Mouse (Mus musculus): ENCODE measurements around the gene Lmbr1l. TPM values are rescaled to one million over a fixed set of nuclear protein-coding genes. Genes with fewer than 3 reads are reported as not detected.
A peak's percentile ranks its signal among the peaks of the same experiment; 100 is the strongest.

Gene Lmbr1l
- polyA plus RNA-seq, 1 experiment = 404 TPM

- Histone ChIP-seq H3K27ac (ENCODE audit: control insufficient read depth, insufficient read depth, low read length) (peak within 1 kb of the TSS; percentile 84), H3K36me3 (ENCODE audit: control insufficient read depth, insufficient read depth, low read length) (peaks cover 4% of the 10 kb centered on the region), H3K4me3 (ENCODE audit: control insufficient read depth, insufficient read depth, low read length) (peak within 1 kb of the TSS; percentile 98), H3K4me1 (replicated peaks; ENCODE audit: control insufficient read depth, insufficient read depth, low read length) (peaks cover 27% of the 10 kb centered on the region), H3K27me3 (ENCODE audit: control insufficient read depth, insufficient read depth, low read length) (no peaks in the 10 kb centered on the region)
- no peak; the same call in 1 of the 2 replicates for TF ChIP-seq POLR2A (IDR thresholded peaks at IDR 0.05; ENCODE audit: control insufficient read depth, extremely low read depth, insufficient read depth, low read length, poor library complexity)
- 0 out of 2 replicates have a peak, but pooled peaks have one; percentile 38 for TF ChIP-seq CTCF (IDR thresholded peaks at IDR 0.05; ENCODE audit: borderline replicate concordance, control insufficient read depth, extremely low read depth, insufficient read depth, low read length, poor library complexity)
- DNase-seq = peak; percentile 48
- under 1% methylated on average over 82 of the region's 94 CpGs for WGBS
Measured at GRCm38 (mm10) chr15:98871070-98871915, 46.7 kb downstream of the Lmbr1l start, which contains the start of gene Kmt2d. Kmt2d (minus strand) TSS chr15:98871204.

- Histone ChIP-seq H3K36me3 (ENCODE audit: control insufficient read depth, insufficient read depth, low read length) (peaks cover 7% of the 10 kb centered on the region), H3K27me3 (ENCODE audit: control insufficient read depth, insufficient read depth, low read length) (no peaks in the 10 kb centered on the region), H3K4me3 (ENCODE audit: control insufficient read depth, insufficient read depth, low read length) (peak overlapping the region; percentile 98), H3K27ac (ENCODE audit: control insufficient read depth, insufficient read depth, low read length) (peak overlapping the region; percentile 84; the same call in 1 of the 2 replicates), H3K4me1 (replicated peaks; ENCODE audit: control insufficient read depth, insufficient read depth, low read length) (peaks cover 27% of the 10 kb centered on the region)
- DNase-seq = peak; percentile 40
- TF ChIP-seq CTCF (IDR thresholded peaks at IDR 0.05; ENCODE audit: borderline replicate concordance, control insufficient read depth, extremely low read depth, insufficient read depth, low read length, poor library complexity) = no peak
- TF ChIP-seq POLR2A (IDR thresholded peaks at IDR 0.05; ENCODE audit: control insufficient read depth, extremely low read depth, insufficient read depth, low read length, poor library complexity) = no peak
- WGBS = under 1% methylated on average over 16 of the region's 16 CpGs
Measured at GRCm38 (mm10) chr15:98870179-98871069, 47.6 kb downstream of the Lmbr1l start.

- Histone ChIP-seq H3K4me1 (replicated peaks; ENCODE audit: control insufficient read depth, insufficient read depth, low read length) (peaks cover 27% of the 10 kb centered on the region), H3K27me3 (ENCODE audit: control insufficient read depth, insufficient read depth, low read length) (no peaks in the 10 kb centered on the region), H3K27ac (ENCODE audit: control insufficient read depth, insufficient read depth, low read length) (peak overlapping the region; percentile 58; the same call in 1 of the 2 replicates), H3K36me3 (ENCODE audit: control insufficient read depth, insufficient read depth, low read length) (peaks cover 16% of the 10 kb centered on the region), H3K4me3 (ENCODE audit: control insufficient read depth, insufficient read depth, low read length) (peak overlapping the region; percentile 98)
- TF ChIP-seq CTCF (IDR thresholded peaks at IDR 0.05; ENCODE audit: borderline replicate concordance, control insufficient read depth, extremely low read depth, insufficient read depth, low read length, poor library complexity) (no peak), POLR2A (IDR thresholded peaks at IDR 0.05; ENCODE audit: control insufficient read depth, extremely low read depth, insufficient read depth, low read length, poor library complexity) (no peak)
- peak; percentile 32 for DNase-seq
- 3% methylated on average over 8 of the region's 8 CpGs for whole genome bisulfite sequencing
Measured at GRCm38 (mm10) chr15:98869342-98870178, 48.5 kb downstream of the Lmbr1l start.

GRCm38 (mm10) chr15:98868346-98869063, 49.5 kb downstream of the Lmbr1l start:
- Histone ChIP-seq H3K27ac (ENCODE audit: control insufficient read depth, insufficient read depth, low read length) (no peak overlapping the region), H3K36me3 (ENCODE audit: control insufficient read depth, insufficient read depth, low read length) (peaks cover 26% of the 10 kb centered on the region), H3K27me3 (ENCODE audit: control insufficient read depth, insufficient read depth, low read length) (no peaks in the 10 kb centered on the region), H3K4me1 (replicated peaks; ENCODE audit: control insufficient read depth, insufficient read depth, low read length) (peaks cover 27% of the 10 kb centered on the region), H3K4me3 (ENCODE audit: control insufficient read depth, insufficient read depth, low read length) (no peak overlapping the region)
- TF ChIP-seq POLR2A (IDR thresholded peaks at IDR 0.05; ENCODE audit: control insufficient read depth, extremely low read depth, insufficient read depth, low read length, poor library complexity) (no peak), CTCF (IDR thresholded peaks at IDR 0.05; ENCODE audit: borderline replicate concordance, control insufficient read depth, extremely low read depth, insufficient read depth, low read length, poor library complexity) (no peak)
- DNase-seq = no peak
- WGBS = 60% methylated on average over 11 of the region's 11 CpGs

- H3K4me1 ChIP-seq (replicated peaks; ENCODE audit: control insufficient read depth, insufficient read depth, low read length) = peaks cover 25% of the 10 kb centered on the region
- no peaks in the 10 kb centered on the region for H3K27me3 ChIP-seq (ENCODE audit: control insufficient read depth, insufficient read depth, low read length)
- peak; percentile 67 for DNase-seq
- TF ChIP-seq CTCF (IDR thresholded peaks at IDR 0.05; ENCODE audit: borderline replicate concordance, control insufficient read depth, extremely low read depth, insufficient read depth, low read length, poor library complexity) = no peak
- TF ChIP-seq POLR2A (IDR thresholded peaks at IDR 0.05; ENCODE audit: control insufficient read depth, extremely low read depth, insufficient read depth, low read length, poor library complexity) = no peak
- no peak overlapping the region for H3K27ac ChIP-seq (ENCODE audit: control insufficient read depth, insufficient read depth, low read length)
- WGBS = 7% methylated on average over 6 of the region's 6 CpGs
- no peak overlapping the region for H3K4me3 ChIP-seq (ENCODE audit: control insufficient read depth, insufficient read depth, low read length)
- H3K36me3 ChIP-seq (ENCODE audit: control insufficient read depth, insufficient read depth, low read length) = peaks cover 38% of the 10 kb centered on the region
Measured at GRCm38 (mm10) chr15:98867321-98867720, 50.7 kb downstream of the Lmbr1l start.
